Mouse (Mus musculus): ENCODE results near the gene Cep63.

Gene Cep63

DNA sequence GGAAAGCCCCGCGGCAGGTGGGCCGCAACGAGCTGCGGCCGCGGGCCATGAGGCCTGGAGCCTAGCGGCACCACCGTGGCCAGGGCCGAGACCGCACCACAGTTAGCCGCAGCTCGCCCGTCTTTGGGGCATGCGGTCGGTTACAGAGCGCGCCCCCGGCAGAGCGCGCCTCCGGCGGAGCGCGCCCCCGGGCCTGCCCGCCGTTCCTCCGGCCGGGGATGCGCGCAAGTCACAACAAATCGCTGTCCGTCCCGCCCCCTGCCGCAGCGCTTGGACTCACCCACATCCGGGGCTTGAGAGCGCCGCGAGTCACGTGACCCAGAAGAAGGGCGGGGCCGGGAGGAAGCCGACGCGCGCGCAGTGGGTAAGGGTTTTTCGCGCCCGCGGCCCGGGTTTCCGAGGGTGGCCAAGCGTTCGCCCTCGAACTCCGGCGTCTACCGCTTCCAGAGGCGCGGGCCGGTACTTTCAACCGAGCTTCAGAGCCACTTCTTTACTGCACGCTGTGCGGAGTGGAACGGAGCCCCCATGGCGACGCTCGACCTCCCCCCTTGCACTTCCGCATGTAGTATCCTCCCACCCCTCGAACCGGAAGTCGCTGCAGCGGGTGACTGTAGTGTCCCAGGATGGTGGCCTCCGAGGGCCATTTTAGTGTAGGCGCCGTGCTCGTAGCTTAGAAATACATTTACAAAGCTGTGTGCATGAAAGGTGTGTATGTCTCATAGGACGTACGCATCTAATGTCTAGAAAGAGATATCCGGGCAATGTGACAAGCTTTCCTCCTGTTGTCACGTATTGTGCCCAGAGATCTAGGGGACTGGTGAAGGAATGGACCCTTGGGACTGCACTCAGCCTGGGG is at the start of gene Cep63, which contains the start of gene Anapc13:
Gene Cep63, minus strand, starts transcription at position 552 of the 856 bp plus-strand sequence.
Gene Anapc13, plus strand, starts transcription at position 314 of the 856 bp plus-strand sequence.
- DNase-seq (ENCODE audit: low read depth, low spot score), result peak; percentile 98

DNA sequence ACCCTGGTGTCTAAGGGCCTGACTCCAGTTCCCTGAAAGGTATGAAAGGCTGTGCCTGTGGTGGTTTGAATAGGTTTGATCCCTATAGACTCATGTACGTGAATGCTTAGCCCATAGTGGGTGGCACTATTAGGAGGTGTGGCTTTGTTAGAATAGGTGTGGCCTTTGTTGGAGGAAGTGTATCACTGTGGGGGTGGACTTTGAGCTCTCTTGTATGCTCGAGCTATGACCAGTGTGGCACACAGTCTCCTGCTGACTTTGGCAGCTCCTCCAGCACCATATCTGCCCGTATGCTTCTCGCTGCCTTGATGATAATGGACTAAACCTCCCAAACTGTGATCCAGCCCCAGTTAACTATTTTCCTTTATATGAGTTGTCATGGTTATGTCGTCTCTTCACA is 49.6 kb upstream of the Cep63 start:
- DNase-seq (ENCODE audit: low read depth, low spot score), result no peak

DNA sequence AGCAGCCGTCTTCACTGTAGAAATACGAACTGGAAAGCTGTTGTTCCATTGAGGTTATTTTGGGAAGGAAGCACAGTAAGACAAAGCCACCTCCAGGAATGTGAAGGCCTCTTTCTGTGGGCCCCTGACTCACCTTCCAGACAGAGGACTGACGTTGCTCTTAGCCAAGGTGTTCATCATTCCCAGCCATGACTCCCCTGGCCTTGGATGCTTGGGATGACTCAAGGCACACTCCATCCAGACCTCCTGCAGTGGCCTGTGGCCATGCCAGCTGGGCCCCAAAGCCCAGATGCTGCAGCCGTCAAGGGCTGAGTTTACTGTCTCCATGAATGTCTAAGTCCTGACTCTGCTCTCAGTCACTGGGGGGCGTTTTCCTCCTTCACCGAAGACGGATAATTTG is 47.0 kb upstream of the Cep63 start:
- no peak for DNase-seq (ENCODE audit: low read depth, low spot score)

DNA sequence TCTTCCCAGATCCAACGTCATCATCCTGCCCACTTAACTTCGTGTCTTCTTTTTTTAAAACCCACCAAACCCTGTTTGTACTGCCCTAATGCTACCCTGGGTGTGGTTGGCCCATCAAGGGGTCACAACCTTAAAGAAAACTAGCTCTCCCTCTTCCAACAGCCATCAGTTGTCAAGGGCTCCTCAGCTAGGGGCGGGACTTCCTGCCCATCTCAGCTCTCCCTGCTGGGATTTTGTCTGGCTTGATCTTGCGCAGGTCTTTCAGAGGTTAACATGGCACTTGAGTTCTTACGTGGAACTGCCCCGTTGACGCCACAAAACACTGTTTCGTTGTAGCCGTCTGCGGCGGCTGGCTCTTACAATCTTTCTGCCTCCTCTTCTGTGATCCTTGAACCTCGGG is 42.6 kb upstream of the Cep63 start:
- DNase-seq (ENCODE audit: low read depth, low spot score), result no peak

DNA sequence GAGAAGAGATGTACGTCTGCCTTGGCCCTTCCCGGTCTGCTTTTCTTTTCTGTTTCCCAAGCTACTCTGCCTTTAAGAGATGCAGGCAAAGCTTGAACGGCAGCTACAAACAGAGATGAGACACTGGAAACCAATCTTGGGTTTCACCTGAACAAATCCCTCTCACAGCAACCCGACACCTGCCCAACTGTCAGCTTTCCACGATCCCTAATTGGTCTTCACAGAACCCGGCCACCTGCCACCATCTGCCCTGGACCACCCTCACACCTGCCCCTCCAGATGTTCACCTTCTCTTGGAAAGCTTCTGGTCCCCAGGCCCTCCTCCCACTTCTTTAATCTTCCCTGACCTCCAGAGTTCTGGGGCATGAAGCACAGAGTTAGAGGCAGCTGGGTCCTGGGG is 41.8 kb upstream of the Cep63 start:
- DNase-seq (ENCODE audit: low read depth, low spot score), result no peak

DNA sequence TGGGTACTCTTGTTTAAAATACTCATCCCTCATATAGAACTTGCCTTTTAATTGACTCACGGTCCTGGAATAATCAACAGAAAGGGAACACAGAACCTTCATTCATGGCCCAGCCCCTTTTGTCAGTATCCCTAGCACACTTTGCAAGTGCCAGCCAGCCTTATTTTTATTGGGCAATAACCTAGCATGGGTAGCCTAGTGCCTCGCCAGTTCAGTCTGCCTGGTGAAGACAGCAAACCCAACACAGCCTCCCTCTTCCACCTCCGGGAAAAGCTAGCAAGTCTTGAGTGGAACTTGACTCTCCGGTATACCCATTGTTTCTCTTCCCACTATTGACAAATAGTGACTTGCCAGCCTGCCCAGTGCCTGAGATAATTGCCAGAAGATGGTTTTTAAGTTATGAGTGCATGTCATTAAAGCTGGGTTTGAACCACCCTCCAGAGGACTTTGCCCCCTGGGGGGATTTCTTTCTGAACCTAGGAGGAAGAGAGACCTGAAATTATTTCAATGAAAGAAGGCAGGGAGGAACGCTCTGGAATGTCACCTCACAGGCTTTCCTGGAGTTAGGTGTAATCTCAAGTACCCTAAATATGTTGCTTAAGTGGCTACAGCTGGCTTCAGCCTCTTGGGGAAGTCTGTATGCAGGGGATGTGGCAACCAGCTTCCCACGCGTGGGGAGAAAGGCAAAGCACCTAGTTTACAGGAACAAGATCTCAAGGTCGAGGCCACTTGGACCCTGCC is 30.2 kb upstream of the Cep63 start:
- DNase-seq (ENCODE audit: low read depth, low spot score), result no peak

DNA sequence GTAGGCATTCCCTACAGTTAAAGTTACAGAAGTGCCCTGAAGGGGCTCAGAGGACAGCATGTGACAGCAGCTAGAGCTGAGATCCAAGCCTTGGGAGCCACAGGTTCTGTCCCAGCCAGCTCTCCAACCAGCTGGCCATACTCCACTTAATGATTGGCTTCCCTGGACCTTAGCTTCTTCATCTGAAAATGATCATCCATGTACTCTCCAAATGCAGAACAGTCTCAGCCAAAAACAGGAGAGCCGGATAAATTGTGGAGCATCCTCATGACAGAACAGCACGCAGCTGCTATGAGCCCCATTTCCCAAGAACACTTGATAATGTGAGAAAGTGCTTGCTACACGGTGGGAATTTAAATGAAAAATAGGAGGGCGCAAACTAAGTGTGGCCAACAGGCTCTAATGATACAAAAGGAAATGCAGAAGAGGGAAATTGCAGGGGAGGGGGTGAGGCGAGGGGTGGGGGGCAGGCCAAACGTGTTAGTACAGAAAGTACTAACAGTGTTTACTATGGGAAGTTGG is 24.9 kb upstream of the Cep63 start:
- DNase-seq (ENCODE audit: low read depth, low spot score), result no peak

DNA sequence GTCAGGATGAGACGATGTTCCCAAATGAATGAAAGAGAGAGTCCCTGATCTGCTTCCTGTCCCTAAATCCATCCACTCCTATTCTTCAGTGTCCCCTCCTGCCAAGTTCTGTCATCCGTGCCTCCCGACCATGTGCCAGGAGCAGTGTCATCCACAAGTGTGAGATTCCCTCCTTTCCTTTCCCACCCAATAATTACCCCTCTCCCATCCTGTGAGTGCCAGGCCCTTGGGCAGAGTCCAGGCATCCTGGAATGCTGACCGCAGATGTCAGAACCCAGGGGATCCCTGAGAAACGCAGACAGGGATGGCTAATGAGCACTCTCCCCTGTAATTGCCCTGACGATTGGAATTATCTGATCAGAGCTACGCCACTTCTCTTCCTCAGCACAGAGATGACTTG is 24.3 kb upstream of the Cep63 start:
- DNase-seq (ENCODE audit: low read depth, low spot score), result no peak

DNA sequence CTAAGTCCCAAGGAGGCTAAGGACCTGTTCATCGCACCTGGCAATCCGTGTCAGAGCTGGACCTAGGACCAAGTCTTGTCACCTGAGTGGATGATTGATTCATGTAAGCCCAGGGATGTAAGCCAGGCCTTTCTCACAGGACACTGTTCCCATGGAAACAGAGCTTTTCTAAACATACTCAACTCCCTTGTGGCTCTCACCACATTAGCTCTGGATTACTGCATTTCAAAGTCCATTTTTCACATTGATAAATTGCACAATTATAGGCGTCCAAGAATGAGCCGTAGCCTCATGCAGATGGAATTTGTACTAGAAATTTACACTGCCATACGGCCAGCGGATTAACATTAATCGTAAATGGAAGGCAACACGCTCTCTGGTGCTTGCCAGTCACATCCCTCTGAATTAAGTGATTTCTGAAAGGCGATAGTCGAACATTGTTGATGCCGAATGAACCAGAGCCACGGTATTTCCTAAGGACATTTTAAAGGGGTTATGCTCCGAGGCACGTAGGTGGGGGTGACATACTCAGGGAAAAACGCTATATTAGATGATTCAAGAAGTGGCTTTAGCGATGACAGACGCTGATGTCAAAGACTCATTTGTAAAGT is 23.7 kb upstream of the Cep63 start:
- no peak for DNase-seq (ENCODE audit: low read depth, low spot score)

DNA sequence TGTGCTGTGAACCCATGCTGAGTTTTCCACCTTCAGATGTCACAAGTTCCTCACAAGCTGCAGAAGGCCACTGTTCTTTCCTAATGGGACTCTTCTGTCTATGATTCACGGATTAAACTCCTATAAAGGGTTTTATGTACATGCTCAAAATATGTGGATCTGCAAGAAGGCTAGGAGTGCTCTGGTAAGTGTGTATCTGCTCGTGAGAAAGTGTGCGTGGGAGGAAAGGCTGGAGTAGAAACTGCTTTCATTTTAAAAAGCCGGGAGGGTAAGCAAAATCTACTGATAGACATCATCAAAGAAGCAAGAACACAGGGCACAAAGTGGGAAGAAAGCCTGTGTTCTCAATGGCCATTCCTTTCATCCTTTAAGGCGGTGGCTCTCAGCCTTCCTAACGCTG is 20.7 kb upstream of the Cep63 start:
- no peak for DNase-seq (ENCODE audit: low read depth, low spot score)

DNA sequence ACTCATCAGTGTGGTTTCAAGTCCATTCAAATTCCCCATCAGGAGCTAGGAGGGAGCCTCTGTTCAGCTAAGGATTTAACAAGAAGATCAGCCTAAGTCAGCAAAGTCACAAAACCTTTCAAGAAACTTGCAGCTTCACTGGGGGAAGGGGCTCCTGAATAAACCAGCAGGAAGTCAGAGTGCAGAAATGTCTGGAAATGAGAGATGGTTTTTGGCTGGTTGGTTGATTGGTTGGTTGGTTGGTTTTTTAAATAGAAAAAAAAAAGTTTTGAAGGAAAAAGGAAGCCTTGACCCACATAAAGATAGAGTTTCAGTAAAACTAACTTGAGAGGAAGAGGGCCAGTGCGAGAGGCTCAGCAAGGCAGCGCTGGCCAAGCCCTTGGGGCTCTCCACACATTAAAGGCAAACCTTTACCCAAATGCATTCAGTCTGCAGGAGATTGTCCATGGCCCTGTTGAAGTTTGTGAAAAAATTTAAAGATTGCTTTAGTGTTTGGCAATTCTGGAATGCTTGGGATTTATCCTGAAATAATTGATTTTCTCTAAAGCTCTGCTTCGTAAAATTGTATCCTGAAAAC is 18.9 kb upstream of the Cep63 start:
- no peak for DNase-seq (ENCODE audit: low read depth, low spot score)

DNA sequence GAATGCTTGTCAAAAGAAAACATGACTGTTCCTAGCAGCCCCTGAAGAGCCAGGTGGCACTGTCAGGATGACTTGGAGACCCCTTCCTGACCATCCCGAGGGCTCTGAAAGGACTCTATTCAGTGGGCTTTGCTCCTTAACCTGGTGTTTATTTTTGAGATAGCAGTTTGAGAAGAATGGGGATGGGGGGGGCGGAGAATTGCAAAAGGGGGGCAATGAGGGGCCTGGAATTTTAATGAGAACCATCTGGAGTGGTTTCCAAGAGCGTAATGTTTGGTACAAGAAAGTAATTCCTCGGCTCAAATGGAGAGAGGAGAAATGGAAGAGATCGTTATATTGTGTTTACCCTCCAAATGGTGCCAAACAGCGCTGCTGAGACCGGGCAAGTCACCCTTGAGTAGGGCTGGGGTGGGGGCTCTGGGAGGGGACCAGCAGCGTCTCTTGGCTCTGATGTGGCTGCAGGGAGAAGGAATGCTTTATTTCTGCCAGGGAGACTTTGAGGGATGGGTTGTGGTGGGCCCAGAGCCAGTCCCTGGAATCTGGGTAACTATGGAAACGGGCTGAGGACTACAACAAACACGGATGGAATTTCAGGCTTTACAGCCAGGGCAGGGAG is 17.3 kb upstream of the Cep63 start:
- DNase-seq (ENCODE audit: low read depth, low spot score), result no peak

DNA sequence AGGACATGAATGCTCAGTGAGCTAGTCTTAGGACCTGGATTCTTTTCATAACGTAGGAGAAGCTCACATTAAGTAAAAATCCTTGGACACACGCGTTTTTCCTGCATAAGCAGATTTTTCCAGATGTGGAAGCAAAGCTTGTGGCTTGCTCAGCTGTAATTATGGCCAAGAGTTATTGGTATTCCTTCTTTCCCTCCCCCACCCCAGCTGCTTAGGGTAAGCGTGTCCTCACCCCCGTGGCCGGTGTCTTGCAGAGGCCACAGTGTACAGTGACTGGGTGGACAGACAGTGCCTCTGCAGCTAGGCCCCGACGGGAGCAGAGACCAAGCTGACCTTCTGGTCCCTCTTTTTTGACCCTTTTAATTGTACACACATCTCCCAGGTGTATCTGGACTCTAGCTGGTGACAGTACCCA is 16.7 kb upstream of the Cep63 start:
- DNase-seq (ENCODE audit: low read depth, low spot score), result no peak

DNA sequence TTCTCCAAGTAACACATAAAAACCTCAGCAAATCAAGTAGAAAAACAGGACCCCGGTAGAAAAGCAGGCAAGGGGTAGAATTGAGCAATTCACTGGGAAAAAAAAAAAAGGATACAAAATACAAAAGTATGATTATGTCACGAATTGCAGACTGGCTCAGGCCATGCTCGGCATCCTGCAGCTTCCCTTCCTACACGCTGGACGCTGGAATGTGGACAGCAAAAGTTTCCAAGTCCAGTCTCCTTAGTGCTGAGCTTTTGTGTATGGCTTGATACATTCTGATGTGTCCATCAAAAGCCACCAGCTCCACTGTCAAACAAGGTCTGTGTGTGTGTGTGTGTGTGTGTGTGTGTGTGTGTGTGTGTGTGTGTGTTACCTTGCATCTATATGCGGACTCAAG is 15.2 kb upstream of the Cep63 start:
- DNase-seq (ENCODE audit: low read depth, low spot score), result no peak

DNA sequence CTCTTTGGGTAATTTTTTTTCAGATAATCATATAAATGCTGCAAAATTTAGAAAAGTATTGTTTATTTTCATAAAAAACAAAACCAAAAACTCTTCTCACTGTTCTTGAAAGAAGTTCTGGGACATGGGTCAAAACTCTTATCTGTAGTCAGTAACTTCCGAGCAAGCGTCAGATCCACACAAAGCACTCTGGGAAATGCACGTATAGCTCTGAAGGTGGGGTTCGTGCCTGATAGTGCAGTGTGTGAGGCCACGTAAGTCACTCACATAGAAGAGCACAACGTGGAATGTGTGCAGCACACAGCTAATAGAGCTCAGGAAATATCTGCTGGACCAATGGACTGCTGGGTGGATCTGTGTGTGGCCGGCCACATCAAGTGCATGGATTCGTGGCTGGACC is 13.2 kb upstream of the Cep63 start:
- DNase-seq (ENCODE audit: low read depth, low spot score), result no peak

DNA sequence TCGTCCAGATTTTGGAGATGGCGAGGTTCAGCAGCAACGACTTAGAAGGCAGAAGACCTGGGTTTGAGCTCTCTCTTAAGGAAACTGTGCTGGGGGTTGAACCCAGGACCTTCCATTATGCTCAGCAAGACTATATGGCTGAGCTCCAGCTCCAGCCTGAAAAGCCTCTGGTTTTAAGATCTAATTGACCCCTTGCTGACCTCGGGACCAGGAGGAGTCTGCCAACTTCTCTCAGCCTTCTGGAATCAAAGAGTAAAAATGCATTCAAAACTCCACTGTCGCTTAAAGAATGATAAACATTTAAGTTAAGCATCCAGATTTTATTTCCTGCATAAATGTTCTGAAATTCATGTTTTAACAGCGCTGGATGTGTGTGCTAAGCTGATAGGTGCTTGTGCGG is 12.6 kb upstream of the Cep63 start:
- no peak for DNase-seq (ENCODE audit: low read depth, low spot score)

DNA sequence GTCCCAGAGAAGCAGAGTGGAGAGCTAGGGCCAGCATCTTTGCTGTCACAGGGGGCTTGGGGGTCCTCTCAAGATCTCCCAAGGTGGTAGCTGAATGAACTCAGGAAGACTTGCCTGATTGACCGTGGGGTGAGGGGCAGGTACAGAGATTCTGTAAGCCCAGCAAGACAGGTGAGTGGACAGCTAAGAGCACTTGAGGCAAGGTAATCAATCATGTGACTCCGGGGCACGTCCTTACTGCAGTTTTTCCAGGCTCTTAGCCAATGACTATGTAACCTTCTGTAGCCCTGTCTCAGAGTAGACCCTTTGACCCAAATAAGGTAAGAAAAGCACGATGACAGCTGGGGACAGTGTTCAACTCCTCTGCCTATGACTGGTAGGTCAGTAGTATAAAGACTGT is 10.8 kb upstream of the Cep63 start:
- DNase-seq (ENCODE audit: low read depth, low spot score), result no peak

DNA sequence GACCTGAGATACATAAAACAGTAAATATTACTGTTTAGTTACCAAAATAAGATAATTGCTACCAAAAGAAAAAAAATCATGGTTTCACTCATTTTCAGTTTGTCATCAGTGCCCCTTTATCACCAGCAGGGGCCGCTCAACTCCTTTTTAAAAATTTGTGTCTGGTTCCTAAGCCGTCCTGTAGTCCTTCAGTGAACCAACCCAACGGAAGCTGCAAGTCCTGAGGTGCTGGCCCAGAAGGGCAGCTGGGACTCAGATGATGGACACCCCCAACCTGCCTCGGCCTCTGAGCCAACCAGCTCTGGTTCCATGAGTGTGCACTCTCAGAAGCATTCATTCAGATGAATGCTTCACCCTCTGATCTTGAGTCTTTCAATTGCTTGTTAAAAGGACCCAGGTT is 10.2 kb upstream of the Cep63 start:
- peak; percentile 68 for DNase-seq (ENCODE audit: low read depth, low spot score)

DNA sequence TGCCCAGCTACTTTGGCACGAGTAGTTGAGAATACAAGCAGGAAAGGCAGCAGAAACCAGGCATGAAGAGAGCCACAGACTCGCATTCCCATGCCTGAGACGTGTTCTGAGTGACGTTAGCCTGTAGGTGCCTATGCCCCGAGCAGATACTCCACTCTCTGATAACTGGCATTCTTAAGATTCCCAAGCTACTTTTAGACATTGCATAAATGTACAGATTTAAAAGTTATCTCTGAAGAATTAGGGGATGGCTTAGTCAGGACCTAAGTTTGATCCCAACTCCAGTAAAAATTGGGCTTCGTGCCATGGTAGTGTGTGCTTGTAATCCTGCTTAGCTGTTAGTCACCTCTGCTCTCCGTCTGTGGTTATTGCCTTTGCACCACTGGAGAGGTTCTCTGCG is 8.1 kb upstream of the Cep63 start:
- no peak for DNase-seq (ENCODE audit: low read depth, low spot score)

DNA sequence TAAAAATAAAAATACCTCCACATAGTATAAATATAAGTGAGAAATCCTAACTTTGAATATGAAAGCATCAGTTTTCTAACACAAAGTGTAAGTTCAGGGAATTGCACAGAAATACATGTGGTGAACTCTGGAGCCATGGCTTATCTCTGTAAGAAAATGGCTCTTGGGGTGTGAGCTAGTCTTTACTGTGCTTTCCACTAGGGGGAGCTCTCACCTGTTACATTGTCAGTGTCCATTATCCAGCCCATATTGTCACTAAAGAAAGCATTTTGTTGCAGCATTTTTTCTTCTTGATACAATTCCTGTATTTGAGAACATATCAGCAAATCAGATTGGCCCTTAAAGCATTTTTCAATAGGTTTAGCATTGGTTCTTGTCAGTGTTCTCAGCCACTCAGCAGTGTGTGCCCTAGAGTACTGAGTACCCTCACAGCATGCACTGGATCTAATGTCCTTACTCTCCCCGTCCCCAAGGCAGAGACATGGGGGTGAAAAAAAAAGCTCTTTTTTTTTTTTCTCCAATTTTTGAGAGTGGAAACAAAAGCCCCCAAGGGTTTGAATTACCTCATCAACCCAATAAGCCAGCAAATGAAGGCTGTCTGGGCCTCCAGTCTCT is 6.7 kb upstream of the Cep63 start:
- DNase-seq (ENCODE audit: low read depth, low spot score), result peak; percentile 67

DNA sequence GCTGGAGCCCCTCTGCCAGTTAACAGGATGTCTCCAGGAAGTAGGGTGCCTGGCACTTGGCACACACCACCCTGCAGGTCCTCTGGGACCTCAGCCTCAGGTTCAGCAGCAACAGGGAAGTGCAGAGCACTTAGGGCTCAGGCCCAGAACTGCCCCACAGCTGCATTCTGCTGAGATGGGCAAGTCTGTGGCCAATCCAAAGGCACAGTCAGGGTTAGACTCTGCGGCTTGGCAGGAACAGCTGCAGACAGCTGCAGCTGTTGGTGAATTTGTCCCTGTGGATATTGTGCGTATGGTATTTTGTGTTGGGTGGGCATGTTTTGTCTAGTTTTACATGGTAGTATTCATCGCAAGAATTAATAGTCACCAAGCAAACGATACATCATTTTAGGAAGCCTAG is 5.8 kb upstream of the Cep63 start:
- no peak for DNase-seq (ENCODE audit: low read depth, low spot score)

Data from A20 (cell line).